Mouse (Mus musculus) heart, embryonic 12.5 days (tissue): ENCODE measurements around the gene G3bp2. TPM values are rescaled to one million over a fixed set of nuclear protein-coding genes. Genes with fewer than 3 reads are reported as not detected.
A peak's percentile ranks its signal among the peaks of the same experiment; 100 is the strongest.

ENCODE experiments used
- ATAC-seq: fragments of 200-750 bp; cut with Nextera tagmentation; 2 replicates; pipeline ENCODE4 v1.8.0; 2017; ENCODE audit warnings: moderate TSS enrichment, moderate library complexity; ENCODE audit not compliant: insufficient number of reproducible peaks, low FRiP score
- H3K27ac ChIP-seq: fragments of 300-500 bp; sonication (generic); 2 replicates; pipeline ENCODE4 v1.5.1; 2016; ENCODE audit warnings: mild to moderate bottlenecking, moderate library complexity; ENCODE audit not compliant: poor library complexity, severe bottlenecking
- H3K27me3 ChIP-seq: fragments of 300-500 bp; sonication (generic); replicated peaks from 2 replicates; pipeline ENCODE4 v1.6.1; 2016; ENCODE audit warnings: mild to moderate bottlenecking, moderate library complexity
- H3K36me3 ChIP-seq: fragments of 300-500 bp; sonication (generic); 2 replicates; pipeline ENCODE4 v1.6.1; 2016; ENCODE audit warnings: mild to moderate bottlenecking, moderate library complexity
- H3K4me1 ChIP-seq: fragments of 300-500 bp; sonication (generic); replicated peaks from 2 replicates; pipeline ENCODE4 v1.6.1; 2016; ENCODE audit warnings: mild to moderate bottlenecking
- H3K4me2 ChIP-seq: fragments of 300-500 bp; sonication (generic); 2 replicates; pipeline ENCODE4 v1.6.1; 2016; ENCODE audit warnings: mild to moderate bottlenecking, moderate library complexity
- H3K4me3 ChIP-seq: fragments of 300-500 bp; sonication (generic); 2 replicates; pipeline ENCODE4 v1.5.1; 2016; ENCODE audit warnings: mild to moderate bottlenecking
- H3K9ac ChIP-seq: fragments of 300-500 bp; sonication (generic); 2 replicates; pipeline ENCODE4 v1.6.1; 2016; ENCODE audit warnings: mild to moderate bottlenecking, moderate library complexity
- H3K9me3 ChIP-seq: fragments of 300-500 bp; sonication (generic); replicated peaks from 2 replicates; pipeline ENCODE4 v1.6.1; 2016; ENCODE audit warnings: mild to moderate bottlenecking, moderate library complexity
- WGBS: fragments of 180-500 bp; shearing (Covaris S2); methylation state at CpG from one replicate; pipeline ENCODE4 v1.1.7; 2016; 5-methylcytosine and 5-hydroxymethylcytosine counted together
- polyA plus RNA-seq: library from polyadenylated mRNA; unstranded; fragments of >200 nt; fragmentation: Nextera tagmentation; extraction: Ambion mirVana; gene quantifications from 2 replicates; pipeline ENCODE4 v1.2.1, GENCODE M21; 2016

G3bp2 gene
- polyA plus RNA-seq, 1 experiment from 2014 or later, result 193 TPM

DNA sequence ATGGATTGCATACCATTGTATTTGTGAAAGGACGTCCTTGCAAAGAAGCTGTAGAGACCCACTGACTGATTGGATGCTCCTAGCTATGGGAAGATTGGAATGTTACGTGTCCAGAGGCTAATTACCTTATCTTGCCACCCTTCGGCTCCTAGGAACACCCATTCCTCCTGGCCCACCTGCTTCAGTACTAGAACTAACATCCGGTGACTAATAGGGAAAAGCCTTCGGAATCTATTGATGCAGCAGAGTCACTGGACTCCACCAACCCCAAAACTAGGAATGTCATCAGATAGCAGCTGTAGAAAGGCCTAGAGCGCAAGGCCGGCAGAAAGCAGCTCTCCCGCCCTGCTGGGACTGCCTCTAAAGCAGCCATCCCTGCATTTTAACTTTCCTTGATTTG lies 18.1 kb upstream of the G3bp2 start:
- Histone ChIP-seq H3K4me1 (peaks cover 24% of the 10 kb centered on the region), H3K27ac (no peak overlapping the region), H3K9ac (no peak overlapping the region), H3K4me3 (no peak overlapping the region), H3K36me3 (no peaks in the 10 kb centered on the region), H3K9me3 (no peaks in the 10 kb centered on the region), H3K4me2 (no peak overlapping the region), H3K27me3 (no peaks in the 10 kb centered on the region)
- WGBS, result 66% methylated on average over 8 of the region's 8 CpGs
- no peak for ATAC-seq

- H3K4me1 ChIP-seq, result peaks cover 12% of the 10 kb centered on the region
- 61% methylated on average over 13 of the region's 13 CpGs for WGBS
- no peak overlapping the region for H3K27ac ChIP-seq
- no peak for ATAC-seq
- H3K4me2 ChIP-seq, result no peak overlapping the region
- no peak overlapping the region for H3K4me3 ChIP-seq
- H3K9ac ChIP-seq, result no peak overlapping the region
- no peaks in the 10 kb centered on the region for H3K36me3 ChIP-seq
- H3K27me3 ChIP-seq, result no peaks in the 10 kb centered on the region
- no peaks in the 10 kb centered on the region for H3K9me3 ChIP-seq
These were observed 15.0 kb upstream of the G3bp2 start for GRCm38 (mm10) chr5:92098351-92099109.

GRCm38 (mm10) chr5:92097779-92098178 lies 14.3 kb upstream of the G3bp2 start:
- Histone ChIP-seq H3K9me3 (no peaks in the 10 kb centered on the region), H3K27me3 (no peaks in the 10 kb centered on the region), H3K4me1 (peaks cover 5% of the 10 kb centered on the region), H3K4me2 (no peak overlapping the region), H3K9ac (no peak overlapping the region), H3K36me3 (no peaks in the 10 kb centered on the region), H3K4me3 (no peak overlapping the region), H3K27ac (no peak overlapping the region)
- WGBS, result 92% methylated on average over 4 of the region's 4 CpGs
- no peak for ATAC-seq

- H3K4me2 ChIP-seq, result no peak overlapping the region
- H3K36me3 ChIP-seq, result no peaks in the 10 kb centered on the region
- H3K4me1 ChIP-seq, result no peaks in the 10 kb centered on the region
- H3K9me3 ChIP-seq, result no peaks in the 10 kb centered on the region
- no peak overlapping the region for H3K9ac ChIP-seq
- H3K4me3 ChIP-seq, result no peak overlapping the region
- no peaks in the 10 kb centered on the region for H3K27me3 ChIP-seq
- no peak overlapping the region for H3K27ac ChIP-seq
- 93% methylated on average over 6 of the region's 6 CpGs for WGBS
- ATAC-seq, result no peak
These were observed 13.3 kb upstream of the G3bp2 start for GRCm38 (mm10) chr5:92096786-92097185.

GRCm38 (mm10) chr5:92094062-92094415 lies 10.5 kb upstream of the G3bp2 start:
- Histone ChIP-seq H3K4me2 (no peak overlapping the region), H3K27ac (no peak overlapping the region), H3K4me1 (no peaks in the 10 kb centered on the region), H3K9ac (no peak overlapping the region), H3K27me3 (no peaks in the 10 kb centered on the region), H3K36me3 (no peaks in the 10 kb centered on the region), H3K4me3 (no peak overlapping the region), H3K9me3 (no peaks in the 10 kb centered on the region)
- WGBS, result 78% methylated on average over 3 of the region's 3 CpGs
- ATAC-seq, result no peak

GRCm38 (mm10) chr5:92093263-92094061 lies 9.9 kb upstream of the G3bp2 start:
- no peak overlapping the region for H3K27ac ChIP-seq
- WGBS, result 69% methylated on average over 15 of the region's 15 CpGs
- no peak overlapping the region for H3K4me2 ChIP-seq
- H3K4me1 ChIP-seq, result no peaks in the 10 kb centered on the region
- H3K9me3 ChIP-seq, result no peaks in the 10 kb centered on the region
- no peaks in the 10 kb centered on the region for H3K27me3 ChIP-seq
- H3K36me3 ChIP-seq, result no peaks in the 10 kb centered on the region
- no peak for ATAC-seq
- H3K4me3 ChIP-seq, result no peak overlapping the region
- H3K9ac ChIP-seq, result no peak overlapping the region

DNA sequence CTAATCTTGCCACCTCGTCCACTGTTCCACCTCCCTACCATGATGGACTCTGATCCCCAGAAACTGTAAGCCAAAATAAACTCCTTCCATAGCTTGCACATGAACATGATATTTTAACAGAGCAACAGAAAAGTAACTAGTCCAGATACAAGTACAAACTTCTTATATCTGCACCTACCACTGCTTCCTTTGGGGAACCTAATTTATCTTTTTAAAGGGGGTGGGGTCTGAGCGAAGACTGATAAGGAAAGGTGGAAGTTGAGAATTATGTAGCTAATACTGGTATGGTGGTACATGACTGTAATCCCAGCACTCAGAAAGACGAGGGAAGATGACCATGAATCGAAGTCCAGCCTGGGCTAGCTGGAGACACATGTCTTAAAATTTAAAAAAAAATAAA lies 4.0 kb upstream of the G3bp2 start:
- no peak overlapping the region for H3K4me2 ChIP-seq
- no peaks in the 10 kb centered on the region for H3K27me3 ChIP-seq
- H3K27ac ChIP-seq, result no peak overlapping the region
- no peak for ATAC-seq
- 87% methylated on average over 4 of the region's 4 CpGs for WGBS
- no peaks in the 10 kb centered on the region for H3K36me3 ChIP-seq
- no peak overlapping the region for H3K9ac ChIP-seq
- no peak overlapping the region for H3K4me3 ChIP-seq
- H3K4me1 ChIP-seq, result no peaks in the 10 kb centered on the region
- H3K9me3 ChIP-seq, result no peaks in the 10 kb centered on the region

- Histone ChIP-seq H3K27me3 (no peaks in the 10 kb centered on the region), H3K36me3 (no peaks in the 10 kb centered on the region), H3K4me3 (no peak overlapping the region), H3K9me3 (no peaks in the 10 kb centered on the region), H3K27ac (no peak overlapping the region), H3K4me2 (no peak overlapping the region), H3K4me1 (peaks cover 14% of the 10 kb centered on the region), H3K9ac (no peak overlapping the region)
- WGBS, result 81% methylated on average over 7 of the region's 7 CpGs
- no peak for ATAC-seq
These were observed 2.5 kb upstream of the G3bp2 start for GRCm38 (mm10) chr5:92085821-92086550.

DNA sequence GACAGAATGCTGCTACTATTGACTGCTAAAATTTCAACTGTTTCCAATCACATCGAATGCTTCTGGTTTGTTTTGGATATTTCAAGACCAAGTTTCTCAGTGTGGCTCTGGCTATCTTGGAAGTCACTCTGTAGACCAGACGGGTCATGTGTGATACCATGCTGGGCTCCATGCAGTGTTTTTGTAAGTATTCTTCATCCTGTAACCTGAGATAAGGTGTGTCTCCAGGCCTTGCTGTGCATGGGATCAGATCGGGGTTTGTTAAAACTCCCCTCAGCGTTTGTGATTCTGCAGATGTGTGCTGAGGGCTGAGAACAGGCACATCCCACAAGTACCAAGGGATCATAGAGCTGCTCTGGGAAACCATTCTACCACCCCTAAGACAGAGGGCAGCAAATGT lies 1.7 kb upstream of the G3bp2 start:
- 61% methylated on average over 4 of the region's 4 CpGs for WGBS
- H3K9me3 ChIP-seq, result no peaks in the 10 kb centered on the region
- no peak overlapping the region for H3K27ac ChIP-seq

DNA sequence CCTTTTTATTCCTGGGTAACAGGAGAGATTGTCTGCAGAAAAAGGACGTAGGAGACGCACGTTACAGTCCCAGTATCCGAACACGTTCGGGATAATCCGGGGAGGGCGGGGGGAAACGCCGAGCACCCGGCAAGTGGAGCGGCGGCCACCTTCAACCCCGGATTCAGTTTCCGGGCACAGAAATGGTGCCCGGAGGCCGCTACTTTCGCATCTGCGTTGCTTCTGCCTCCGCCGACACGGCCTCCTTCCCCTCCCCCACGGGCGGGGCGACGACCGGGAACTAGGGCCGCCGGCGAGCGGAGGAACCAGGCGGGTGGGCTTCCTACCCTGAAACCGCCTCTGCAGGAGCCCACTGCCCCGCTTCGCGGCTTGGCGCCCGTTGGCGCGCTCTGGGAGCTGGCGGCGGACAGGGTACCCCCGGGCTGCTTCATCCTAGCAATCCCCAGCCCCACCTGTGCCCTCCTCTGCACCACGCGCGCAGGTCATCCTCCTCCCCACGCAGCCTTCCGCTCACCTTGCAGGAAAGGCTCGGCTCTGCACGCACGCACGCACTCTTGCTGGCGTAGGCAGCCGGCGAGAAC lies 608 bp downstream of the G3bp2 start:
- WGBS, result under 1% methylated on average over 49 of the region's 55 CpGs
- Histone ChIP-seq H3K27ac (peak overlapping the region; percentile 99), H3K36me3 (no peaks in the 10 kb centered on the region), H3K9me3 (no peaks in the 10 kb centered on the region), H3K4me2 (peak overlapping the region; percentile 82), H3K4me3 (peak overlapping the region; percentile 83), H3K27me3 (no peaks in the 10 kb centered on the region), H3K4me1 (peaks cover 32% of the 10 kb centered on the region), H3K9ac (peak overlapping the region; percentile 91)
- peak; percentile 65 for ATAC-seq

More for the DNA sequence above, 1.7 kb upstream of the G3bp2 start:
- peaks cover 21% of the 10 kb centered on the region for H3K4me1 ChIP-seq
- H3K4me2 ChIP-seq, result no peak overlapping the region
- no peaks in the 10 kb centered on the region for H3K36me3 ChIP-seq
- ATAC-seq, result no peak
- no peak overlapping the region for H3K4me3 ChIP-seq
- no peaks in the 10 kb centered on the region for H3K27me3 ChIP-seq
- no peak overlapping the region for H3K9ac ChIP-seq

DNA sequence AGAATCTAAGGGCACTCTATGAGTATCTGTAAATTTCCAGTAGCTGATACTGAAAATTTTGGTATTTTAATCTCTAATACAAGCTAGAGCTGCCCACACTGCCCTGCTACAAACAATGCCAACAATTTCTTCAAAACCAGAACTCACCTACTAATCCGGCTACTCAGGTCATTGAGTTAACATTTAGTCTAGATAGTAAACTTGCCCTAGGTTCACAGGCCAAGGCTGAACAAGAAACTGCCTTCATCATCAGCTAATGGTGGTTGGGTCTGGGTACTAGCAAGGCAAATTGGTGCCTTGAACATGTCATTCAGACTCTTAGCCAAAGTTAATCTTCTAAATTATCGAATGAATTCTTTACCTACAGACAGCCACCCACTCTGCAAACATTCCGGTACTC lies 2.2 kb downstream of the G3bp2 start:
- Histone ChIP-seq H3K36me3 (peaks cover 6% of the 10 kb centered on the region; the same call in 1 of the 2 replicates), H3K4me1 (peaks cover 32% of the 10 kb centered on the region), H3K27me3 (no peaks in the 10 kb centered on the region), H3K4me2 (peak overlapping the region; percentile 82), H3K9me3 (no peaks in the 10 kb centered on the region), H3K27ac (no peak overlapping the region), H3K4me3 (peak overlapping the region; percentile 83), H3K9ac (peak overlapping the region; percentile 91; the same call in 1 of the 2 replicates)
- ATAC-seq, result no peak
- WGBS, result 58% methylated on average over 3 of the region's 3 CpGs
